Mouse (Mus musculus): ENCODE measurements around the gene Trank1. TPM values are rescaled to one million over a fixed set of nuclear protein-coding genes. Genes with fewer than 3 reads are reported as not detected.

The Trank1 gene
- polyA plus RNA-seq, 1 experiment from 2014 or later = 0.79 TPM

GRCm38 (mm10) chr9:111275156-111275555, 36.4 kb upstream of the Trank1 start:
- peaks cover 54% of the 10 kb centered on the region for H3K36me3 ChIP-seq (ENCODE audit: control insufficient read depth, insufficient read depth, low read length)
- ATAC-seq (ENCODE audit: low read depth) = no peak
- H3K4me1 ChIP-seq (ENCODE audit: control insufficient read depth, insufficient read depth, low read length) = peaks cover 42% of the 10 kb centered on the region
- no peak overlapping the region for H3K27ac ChIP-seq (replicated peaks; ENCODE audit: low read depth, low read length)
- 0 out of 2 replicates have a peak overlapping the region, but pooled peaks have one; percentile 25 for H3K9ac ChIP-seq (ENCODE audit: low read depth, low read length)
- H3K27me3 ChIP-seq (replicated peaks; ENCODE audit: control insufficient read depth, insufficient read depth, low read length) = no peaks in the 10 kb centered on the region
- no peak for DNase-seq (ENCODE audit: low spot score)
- H3K9me3 ChIP-seq (ENCODE audit: control insufficient read depth, low read length) = no peaks in the 10 kb centered on the region
- 29% methylated on average over 1 of the region's 1 CpGs for WGBS
- H3K4me2 ChIP-seq (ENCODE audit: low read depth, low read length) = peak overlapping the region; percentile 70
- H3K4me3 ChIP-seq (ENCODE audit: low read depth, low read length) = peak overlapping the region; percentile 13; the same call in 1 of the 2 replicates

GRCm38 (mm10) chr9:111285061-111285460, 26.5 kb upstream of the Trank1 start:
- H3K4me2 ChIP-seq (ENCODE audit: low read depth, low read length) = no peak overlapping the region
- WGBS = 39% methylated on average over 3 of the region's 3 CpGs

GRCm38 (mm10) chr9:111285676-111286075, 25.9 kb upstream of the Trank1 start:
- DNase-seq (ENCODE audit: low spot score) (peak; percentile 2), ATAC-seq (ENCODE audit: low read depth) (no peak)
- no peak overlapping the region for H3K4me3 ChIP-seq (ENCODE audit: low read depth, low read length)
- no peak overlapping the region for H3K27ac ChIP-seq (replicated peaks; ENCODE audit: low read depth, low read length)
- H3K4me2 ChIP-seq (ENCODE audit: low read depth, low read length) = no peak overlapping the region
- 28% methylated on average over 5 of the region's 5 CpGs for WGBS
- no peak overlapping the region for H3K9ac ChIP-seq (ENCODE audit: low read depth, low read length)
- no peaks in the 10 kb centered on the region; the same call in 1 of the 2 replicates for H3K4me1 ChIP-seq (ENCODE audit: control insufficient read depth, insufficient read depth, low read length)
- no peaks in the 10 kb centered on the region for H3K9me3 ChIP-seq (ENCODE audit: control insufficient read depth, low read length)
- no peaks in the 10 kb centered on the region for H3K36me3 ChIP-seq (ENCODE audit: control insufficient read depth, insufficient read depth, low read length)
- H3K27me3 ChIP-seq (replicated peaks; ENCODE audit: control insufficient read depth, insufficient read depth, low read length) = no peaks in the 10 kb centered on the region

More at GRCm38 (mm10) chr9:111285061-111285460, 26.5 kb upstream of the Trank1 start:
- ATAC-seq (ENCODE audit: low read depth) = no peak
- Histone ChIP-seq H3K4me1 (ENCODE audit: control insufficient read depth, insufficient read depth, low read length) (no peaks in the 10 kb centered on the region; the same call in 1 of the 2 replicates), H3K4me3 (ENCODE audit: low read depth, low read length) (no peak overlapping the region), H3K27ac (replicated peaks; ENCODE audit: low read depth, low read length) (no peak overlapping the region), H3K9ac (ENCODE audit: low read depth, low read length) (no peak overlapping the region), H3K9me3 (ENCODE audit: control insufficient read depth, low read length) (no peaks in the 10 kb centered on the region), H3K36me3 (ENCODE audit: control insufficient read depth, insufficient read depth, low read length) (no peaks in the 10 kb centered on the region), H3K27me3 (replicated peaks; ENCODE audit: control insufficient read depth, insufficient read depth, low read length) (no peaks in the 10 kb centered on the region)
- no peak for DNase-seq (ENCODE audit: low spot score)

GRCm38 (mm10) chr9:111286468-111286867, 25.1 kb upstream of the Trank1 start:
- no peak overlapping the region for H3K4me3 ChIP-seq (ENCODE audit: low read depth, low read length)
- no peak for ATAC-seq (ENCODE audit: low read depth)
- no peak overlapping the region for H3K27ac ChIP-seq (replicated peaks; ENCODE audit: low read depth, low read length)
- WGBS = 77% methylated on average over 2 of the region's 2 CpGs
- H3K4me2 ChIP-seq (ENCODE audit: low read depth, low read length) = no peak overlapping the region
- no peaks in the 10 kb centered on the region for H3K27me3 ChIP-seq (replicated peaks; ENCODE audit: control insufficient read depth, insufficient read depth, low read length)
- no peaks in the 10 kb centered on the region; the same call in 1 of the 2 replicates for H3K4me1 ChIP-seq (ENCODE audit: control insufficient read depth, insufficient read depth, low read length)
- no peaks in the 10 kb centered on the region for H3K9me3 ChIP-seq (ENCODE audit: control insufficient read depth, low read length)
- H3K36me3 ChIP-seq (ENCODE audit: control insufficient read depth, insufficient read depth, low read length) = no peaks in the 10 kb centered on the region
- no peak overlapping the region for H3K9ac ChIP-seq (ENCODE audit: low read depth, low read length)
- no peak for DNase-seq (ENCODE audit: low spot score)

- no peaks in the 10 kb centered on the region for H3K27me3 ChIP-seq (replicated peaks; ENCODE audit: control insufficient read depth, insufficient read depth, low read length)
- H3K9me3 ChIP-seq (ENCODE audit: control insufficient read depth, low read length) = no peaks in the 10 kb centered on the region
- no peak overlapping the region for H3K27ac ChIP-seq (replicated peaks; ENCODE audit: low read depth, low read length)
- 92% methylated on average over 4 of the region's 4 CpGs for WGBS
- ATAC-seq (ENCODE audit: low read depth) (no peak), DNase-seq (ENCODE audit: low spot score) (no peak)
- H3K4me3 ChIP-seq (ENCODE audit: low read depth, low read length) = no peak overlapping the region
- H3K36me3 ChIP-seq (ENCODE audit: control insufficient read depth, insufficient read depth, low read length) = no peaks in the 10 kb centered on the region
- H3K9ac ChIP-seq (ENCODE audit: low read depth, low read length) = no peak overlapping the region
- H3K4me2 ChIP-seq (ENCODE audit: low read depth, low read length) = no peak overlapping the region
- H3K4me1 ChIP-seq (ENCODE audit: control insufficient read depth, insufficient read depth, low read length) = no peaks in the 10 kb centered on the region; the same call in 1 of the 2 replicates
These were observed 23.6 kb upstream of the Trank1 start for GRCm38 (mm10) chr9:111287956-111288355.

GRCm38 (mm10) chr9:111289294-111289831, 22.2 kb upstream of the Trank1 start:
- Histone ChIP-seq H3K4me1 (ENCODE audit: control insufficient read depth, insufficient read depth, low read length) (no peaks in the 10 kb centered on the region; the same call in 1 of the 2 replicates), H3K27ac (replicated peaks; ENCODE audit: low read depth, low read length) (no peak overlapping the region), H3K9ac (ENCODE audit: low read depth, low read length) (no peak overlapping the region), H3K4me2 (ENCODE audit: low read depth, low read length) (peak overlapping the region; percentile 45), H3K4me3 (ENCODE audit: low read depth, low read length) (no peak overlapping the region), H3K9me3 (ENCODE audit: control insufficient read depth, low read length) (no peaks in the 10 kb centered on the region), H3K27me3 (replicated peaks; ENCODE audit: control insufficient read depth, insufficient read depth, low read length) (no peaks in the 10 kb centered on the region), H3K36me3 (ENCODE audit: control insufficient read depth, insufficient read depth, low read length) (no peaks in the 10 kb centered on the region)
- 42% methylated on average over 9 of the region's 9 CpGs for WGBS
- ATAC-seq (ENCODE audit: low read depth) (peak; percentile 58), DNase-seq (ENCODE audit: low spot score) (peak; percentile 59)

GRCm38 (mm10) chr9:111289832-111290339, 21.7 kb upstream of the Trank1 start:
- Histone ChIP-seq H3K27me3 (replicated peaks; ENCODE audit: control insufficient read depth, insufficient read depth, low read length) (no peaks in the 10 kb centered on the region), H3K9me3 (ENCODE audit: control insufficient read depth, low read length) (no peaks in the 10 kb centered on the region), H3K4me3 (ENCODE audit: low read depth, low read length) (no peak overlapping the region), H3K4me1 (ENCODE audit: control insufficient read depth, insufficient read depth, low read length) (no peaks in the 10 kb centered on the region; the same call in 1 of the 2 replicates), H3K4me2 (ENCODE audit: low read depth, low read length) (peak overlapping the region; percentile 45), H3K36me3 (ENCODE audit: control insufficient read depth, insufficient read depth, low read length) (no peaks in the 10 kb centered on the region), H3K27ac (replicated peaks; ENCODE audit: low read depth, low read length) (no peak overlapping the region), H3K9ac (ENCODE audit: low read depth, low read length) (0 out of 2 replicates have a peak overlapping the region, but pooled peaks have one; percentile 5)
- WGBS = 15% methylated on average over 21 of the region's 21 CpGs
- DNase-seq (ENCODE audit: low spot score) (peak; percentile 82), ATAC-seq (ENCODE audit: low read depth) (peak; percentile 68)

- no peak overlapping the region for H3K9ac ChIP-seq (ENCODE audit: low read depth, low read length)
- no peaks in the 10 kb centered on the region for H3K27me3 ChIP-seq (replicated peaks; ENCODE audit: control insufficient read depth, insufficient read depth, low read length)
These were observed 20.9 kb upstream of the Trank1 start for GRCm38 (mm10) chr9:111290539-111291100.

More at GRCm38 (mm10) chr9:111290539-111291100, 20.9 kb upstream of the Trank1 start:
- H3K36me3 ChIP-seq (ENCODE audit: control insufficient read depth, insufficient read depth, low read length) = no peaks in the 10 kb centered on the region
- 68% methylated on average over 11 of the region's 11 CpGs for WGBS
- ATAC-seq (ENCODE audit: low read depth) = no peak; the same call in 1 of the 2 replicates
- H3K4me3 ChIP-seq (ENCODE audit: low read depth, low read length) = no peak overlapping the region
- H3K4me2 ChIP-seq (ENCODE audit: low read depth, low read length) = no peak overlapping the region
- no peak overlapping the region for H3K27ac ChIP-seq (replicated peaks; ENCODE audit: low read depth, low read length)
- H3K4me1 ChIP-seq (ENCODE audit: control insufficient read depth, insufficient read depth, low read length) = no peaks in the 10 kb centered on the region; the same call in 1 of the 2 replicates
- no peaks in the 10 kb centered on the region for H3K9me3 ChIP-seq (ENCODE audit: control insufficient read depth, low read length)
- no peak for DNase-seq (ENCODE audit: low spot score)
